Mouse (Mus musculus): Measurements from ENCODE around the gene Lrrc15. TPM values are rescaled to one million over a fixed set of nuclear protein-coding genes. Genes with fewer than 3 reads are reported as not detected.

Gene Lrrc15
- polyA plus RNA-seq, 1 experiment from 2014 or later = 0.21 TPM

Other genes starting within 250 kb of the Lrrc15 start
- 19.1 and 23.8 TPM in 2 replicates for gene Hes1, start 218.9 kb downstream of the Lrrc15 start, polyA plus RNA-seq (2015; fragmentation: Nextera tagmentation; extraction: Ambion mirVana)
- gene Cpn2, start 15.8 kb downstream of the Lrrc15 start, polyA plus RNA-seq (2015; fragmentation: Nextera tagmentation; extraction: Ambion mirVana) = not detected in 2 replicates
- 0.97 and 1.1 TPM in 2 replicates for gene Gp5, start 27.5 kb upstream of the Lrrc15 start, polyA plus RNA-seq (2015; fragmentation: Nextera tagmentation; extraction: Ambion mirVana)
- 7.2 and 7.8 TPM in 2 replicates for gene Atp13a3, start 122.7 kb upstream of the Lrrc15 start, polyA plus RNA-seq (2015; fragmentation: Nextera tagmentation; extraction: Ambion mirVana)